Mouse (Mus musculus) small intestine, adult 2 months (tissue): Measurements from ENCODE around the gene Senp6.

Experiments
- CTCF ChIP-seq: fragments of 200-500 bp; IDR thresholded peaks from 2 replicates; pipeline ENCODE4 v1.5.1; 2012; ENCODE audit warnings: low read depth, mild to moderate bottlenecking, control low read depth, inconsistent platforms, low read length, moderate library complexity, mixed read lengths; ENCODE audit not compliant: insufficient replicate concordance, insufficient read length; ENCODE audit errors: extremely low read depth
- POLR2A ChIP-seq: fragments of 200-500 bp; IDR thresholded peaks from 2 replicates; pipeline ENCODE4 v1.6.1; 2012; ENCODE audit warnings: low read depth, mild to moderate bottlenecking, control low read depth, inconsistent platforms, low read length, moderate library complexity

GRCm38 (mm10) chr9:80084429-80085092 lies 17.9 kb downstream of the Senp6 start:
- no peak for TF ChIP-seq CTCF
- no peak for TF ChIP-seq POLR2A
